Mouse (Mus musculus) adrenal gland, postnatal 14 days (tissue): Measurements from ENCODE around the gene Ank2. TPM values are rescaled to one million over a fixed set of nuclear protein-coding genes. Genes with fewer than 3 reads are reported as not detected.
"Not testable (repeated sequence)": the region's sequence is repeated elsewhere in the genome, so short reads cannot be mapped to it uniquely, and the experiment has no call there.

Experiments
- DNase-seq: peaks from one replicate; pipeline ENCODE4 v3.0.0; 2021; ENCODE audit warnings: mixed read lengths
- total RNA-seq: library from RNA; stranded (reverse); gene quantifications from 2 replicates; pipeline ENCODE4 v1.2.3, GENCODE M21; 2021

Gene Ank2
- total RNA-seq, 1 experiment from 2014 or later: 71.9 TPM

DNA sequence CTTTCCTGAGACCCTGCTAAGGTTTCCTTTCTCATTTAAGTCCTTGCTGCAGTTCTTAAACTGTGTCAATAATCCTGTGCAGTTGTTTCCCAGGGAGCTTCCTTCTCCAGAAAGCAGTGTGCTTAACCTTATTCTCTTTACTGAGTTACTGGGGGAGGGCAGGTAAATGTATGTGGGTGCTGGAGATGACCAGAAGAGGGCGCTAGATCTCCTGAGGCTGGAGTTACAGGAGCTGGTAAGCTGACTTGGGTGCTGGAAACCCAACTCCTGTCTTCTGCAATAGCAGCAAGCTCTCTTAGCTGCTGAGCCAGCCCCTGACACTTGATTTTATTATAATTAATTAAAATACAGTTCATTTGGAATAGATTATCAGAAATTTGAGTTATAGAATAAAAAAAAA is 84.7 kb downstream of the Ank2 start:
- DNase-seq: no peak

- DNase-seq: peak; percentile 79
Measured at GRCm38 (mm10) chr3:127408684-127409550, 90.2 kb downstream of the Ank2 start.

DNA sequence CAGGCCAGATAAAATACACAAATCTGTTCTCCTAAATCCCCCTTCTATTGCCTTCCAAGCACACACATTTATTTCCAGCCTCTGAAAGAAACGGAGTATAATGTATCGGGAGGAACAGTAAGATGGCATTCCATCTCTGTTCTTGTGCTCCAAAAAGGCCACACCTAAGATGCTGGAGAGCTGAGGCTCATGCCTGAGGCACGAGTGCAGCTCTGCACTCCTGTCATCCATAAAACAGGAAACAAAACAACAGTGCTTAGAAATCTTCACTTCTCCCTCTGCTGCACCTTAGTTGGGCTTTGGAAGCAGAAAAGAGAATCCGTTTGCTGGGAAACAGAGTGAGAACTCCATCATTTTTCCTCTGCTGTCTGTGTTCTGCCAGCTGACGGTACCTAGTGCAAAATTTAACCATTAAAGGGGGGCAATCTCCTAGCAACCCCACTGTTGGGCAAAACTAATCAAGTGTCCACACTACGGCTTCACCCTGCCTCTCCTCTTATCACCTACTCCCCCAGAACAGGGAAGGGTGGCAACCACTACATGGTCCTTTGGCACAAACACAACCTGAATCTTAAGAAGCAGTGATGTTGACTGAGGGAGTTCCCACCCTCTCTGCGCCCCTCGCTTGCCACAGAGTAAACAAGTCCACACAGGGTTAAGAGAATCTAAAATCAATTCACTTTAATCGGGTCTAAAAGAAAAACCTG is 91.1 kb downstream of the Ank2 start:
- DNase-seq: no peak

DNA sequence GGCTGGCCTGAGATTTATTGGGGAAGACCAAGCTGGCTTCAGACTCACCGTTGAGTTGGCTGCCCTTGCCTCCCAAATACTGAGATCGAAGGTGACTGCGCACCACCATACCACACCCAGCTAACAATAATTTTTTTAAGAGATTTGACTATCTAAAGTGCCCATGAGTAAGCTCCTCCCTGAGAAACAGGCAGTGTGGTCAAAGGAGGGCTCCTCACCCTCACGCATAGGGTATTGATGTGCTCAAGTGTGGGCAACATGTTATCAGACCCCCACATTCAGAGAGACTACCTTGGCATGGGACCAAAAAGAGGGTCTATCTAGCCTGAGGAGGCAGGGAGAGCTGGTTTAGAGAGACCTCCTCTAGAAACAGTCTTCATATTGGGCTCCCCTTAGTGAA is 92.3 kb downstream of the Ank2 start:
- no peak for DNase-seq

- DNase-seq: no peak
Measured at GRCm38 (mm10) chr3:127404371-127404770, 94.8 kb downstream of the Ank2 start.

GRCm38 (mm10) chr3:127400976-127401375 is 98.2 kb downstream of the Ank2 start:
- no peak for DNase-seq

GRCm38 (mm10) chr3:127400468-127400867 is 98.7 kb downstream of the Ank2 start:
- not testable (repeated sequence) for DNase-seq

DNA sequence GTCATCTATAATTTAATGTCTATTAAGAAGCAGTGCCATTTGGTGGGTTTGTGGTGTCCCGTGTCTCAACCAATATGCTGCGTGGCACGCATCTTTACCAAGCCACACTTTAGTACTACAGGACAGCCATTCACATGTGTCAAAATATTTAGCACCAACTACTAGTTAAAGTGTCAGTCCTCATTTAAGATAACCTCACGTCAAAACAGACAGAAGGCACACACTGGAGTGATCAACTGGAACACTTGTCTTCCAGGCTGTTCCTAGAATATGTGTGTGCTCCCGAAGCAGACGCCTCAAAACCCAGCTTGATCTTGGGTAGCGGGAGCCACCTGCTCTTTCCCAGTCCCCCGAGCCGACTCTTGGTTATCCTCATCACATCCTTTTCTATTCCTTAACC is 101.4 kb downstream of the Ank2 start:
- DNase-seq: no peak

- no peak for DNase-seq
Measured at GRCm38 (mm10) chr3:127395202-127395601, 103.9 kb downstream of the Ank2 start.

- no peak for DNase-seq
Measured at GRCm38 (mm10) chr3:127387016-127387517, 112.1 kb downstream of the Ank2 start.

- no peak for DNase-seq
Measured at GRCm38 (mm10) chr3:127383231-127383630, 115.9 kb downstream of the Ank2 start.

DNA sequence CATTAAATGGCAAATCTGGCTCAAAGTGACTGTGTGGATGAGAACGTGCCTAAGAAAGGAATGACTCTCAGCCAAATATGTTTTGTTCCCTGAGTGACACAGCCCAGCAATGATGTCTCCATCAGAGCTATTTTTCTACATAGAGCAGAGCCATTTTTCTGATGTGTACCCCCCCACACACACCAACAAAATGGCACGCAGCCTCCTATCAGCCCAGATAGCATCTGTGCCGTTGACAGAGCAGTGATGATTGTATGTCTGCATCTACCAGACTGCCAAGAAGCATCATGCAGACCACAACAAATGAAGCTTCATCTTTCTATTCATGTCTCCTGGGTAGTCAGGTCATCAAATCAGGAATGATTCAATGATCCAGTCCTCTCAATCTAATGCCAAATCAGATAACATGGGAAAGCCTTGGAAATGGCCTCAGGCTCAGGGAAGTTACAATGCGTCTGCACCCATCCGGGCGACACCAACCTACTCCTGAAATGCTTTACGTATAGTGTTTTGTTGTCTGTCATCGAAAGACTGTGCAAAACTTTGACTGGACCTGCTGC is 122.2 kb downstream of the Ank2 start:
- no peak for DNase-seq

- peak; percentile 47 for DNase-seq
Measured at GRCm38 (mm10) chr3:127375956-127376660, 123.0 kb downstream of the Ank2 start.

DNA sequence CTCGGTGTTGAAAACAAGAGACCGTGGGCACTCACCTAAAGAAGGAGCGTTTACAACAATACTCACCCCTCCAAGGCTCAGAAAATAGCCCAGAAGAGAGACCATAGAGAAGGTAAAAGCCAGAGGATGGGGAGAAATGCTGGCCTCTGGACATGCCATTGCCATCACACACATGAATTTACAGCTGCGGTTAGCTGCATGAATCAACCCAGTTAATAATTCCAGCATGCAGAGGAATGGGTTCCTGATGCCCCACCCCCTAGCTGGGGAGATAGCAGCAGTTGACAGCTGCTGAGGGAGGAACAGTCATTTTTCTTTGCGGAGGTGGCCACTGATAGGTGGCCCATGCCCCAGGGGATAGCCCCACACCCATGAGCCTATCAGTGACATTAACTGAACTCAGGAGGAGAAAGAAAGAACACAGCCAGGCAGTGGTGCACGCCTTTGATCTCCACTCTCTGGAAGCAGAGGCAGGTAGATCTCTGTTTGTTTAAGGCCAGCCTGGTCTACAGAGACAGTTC is 124.9 kb downstream of the Ank2 start:
- DNase-seq: no peak

- no peak for DNase-seq
Measured at GRCm38 (mm10) chr3:127371774-127372173, 127.4 kb downstream of the Ank2 start.

- DNase-seq: no peak
Measured at GRCm38 (mm10) chr3:127369529-127369928, 129.6 kb downstream of the Ank2 start.

DNA sequence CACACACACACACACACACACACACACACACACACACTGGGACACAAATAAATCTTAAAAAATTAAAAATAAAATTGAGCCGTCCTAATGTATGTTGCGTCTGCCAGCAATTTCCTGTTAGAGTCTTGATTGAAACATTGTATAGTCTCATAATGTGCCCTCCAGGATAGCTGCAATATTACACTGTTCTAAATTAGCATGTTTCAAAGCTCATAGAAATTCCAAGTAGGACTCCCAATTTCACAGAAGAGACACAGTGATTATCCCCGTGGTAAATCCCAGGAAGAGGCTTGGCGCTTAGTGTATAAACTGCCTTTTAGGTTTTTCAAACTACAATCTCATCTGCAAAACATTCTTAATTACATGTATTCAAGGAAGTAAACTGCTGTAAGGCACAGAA is 131.7 kb downstream of the Ank2 start:
- no peak for DNase-seq

DNA sequence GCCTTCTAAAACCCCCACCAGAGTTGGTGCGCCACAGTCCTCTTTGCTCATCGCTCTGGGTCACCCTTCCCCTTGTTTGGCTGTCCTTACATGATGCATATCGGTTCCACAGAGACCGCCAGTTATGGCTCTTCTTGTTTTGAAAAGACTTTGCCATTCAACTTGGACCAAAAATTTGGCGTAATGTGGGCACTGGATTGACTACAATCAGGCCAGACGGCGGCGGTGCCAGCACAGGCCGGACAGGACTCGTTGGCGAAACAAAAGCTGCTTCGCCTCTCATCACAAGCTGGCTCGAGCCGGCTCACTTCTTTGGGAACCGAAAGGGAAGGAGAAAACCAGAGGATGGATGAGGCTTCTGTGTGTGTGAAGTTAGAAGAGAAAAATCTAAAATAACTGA is 135.6 kb downstream of the Ank2 start:
- no peak for DNase-seq

GRCm38 (mm10) chr3:127362611-127363393 is 136.3 kb downstream of the Ank2 start:
- no peak for DNase-seq

GRCm38 (mm10) chr3:127361846-127362245 is 137.3 kb downstream of the Ank2 start:
- DNase-seq: no peak

- DNase-seq: no peak
Measured at GRCm38 (mm10) chr3:127361384-127361783, 137.8 kb downstream of the Ank2 start.
